Mouse (Mus musculus): ENCODE measurements at regions not wholly inside any gene's neighbourhood (a gene's known extent, or its start where the extent isn't known, plus 50 kb on each side); places are given as distances from the start of the nearest gene placed in this dataset.

GRCm38 (mm10) chr8:116795713-116796112, 62.9 kb upstream of the Cdyl2 start:
- Histone ChIP-seq H3K27me3 (ENCODE audit: control insufficient read depth, insufficient read depth, low read length) (no peaks in the 10 kb centered on the region), H3K36me3 (ENCODE audit: control insufficient read depth, insufficient read depth, low read length) (no peaks in the 10 kb centered on the region), H3K9ac (replicated peaks; ENCODE audit: low read depth, low read length) (no peak overlapping the region), H3K4me1 (ENCODE audit: control insufficient read depth, insufficient read depth, low read length) (no peaks in the 10 kb centered on the region), H3K9me3 (ENCODE audit: control insufficient read depth, low read depth, low read length) (no peaks in the 10 kb centered on the region; the same call in 1 of the 2 replicates), H3K4me2 (replicated peaks; ENCODE audit: low read depth, low read length) (no peak overlapping the region), H3K27ac (ENCODE audit: low read length) (no peak overlapping the region), H3K4me3 (ENCODE audit: low read depth, low read length) (no peak overlapping the region)
- no peak for ATAC-seq (ENCODE audit: insufficient number of reproducible peaks, insufficient read depth, low FRiP score, low read depth)
- WGBS, result 92% methylated on average over 6 of the region's 6 CpGs

- H3K36me3 ChIP-seq (ENCODE audit: control insufficient read depth, insufficient read depth, low read length), result no peaks in the 10 kb centered on the region
- no peak overlapping the region for H3K4me3 ChIP-seq (ENCODE audit: low read depth, low read length)
- H3K27ac ChIP-seq (ENCODE audit: low read length), result no peak overlapping the region
- no peaks in the 10 kb centered on the region; the same call in 1 of the 2 replicates for H3K9me3 ChIP-seq (ENCODE audit: control insufficient read depth, low read depth, low read length)
- WGBS, result 83% methylated on average over 1 of the region's 1 CpGs
- no peaks in the 10 kb centered on the region for H3K27me3 ChIP-seq (ENCODE audit: control insufficient read depth, insufficient read depth, low read length)
- no peak overlapping the region for H3K9ac ChIP-seq (replicated peaks; ENCODE audit: low read depth, low read length)
- no peak overlapping the region for H3K4me2 ChIP-seq (replicated peaks; ENCODE audit: low read depth, low read length)
- no peaks in the 10 kb centered on the region for H3K4me1 ChIP-seq (ENCODE audit: control insufficient read depth, insufficient read depth, low read length)
- ATAC-seq (ENCODE audit: insufficient number of reproducible peaks, insufficient read depth, low FRiP score, low read depth), result no peak
Measured at GRCm38 (mm10) chr8:116793107-116793506, 60.3 kb upstream of the Cdyl2 start.

- no peak overlapping the region for H3K9ac ChIP-seq (replicated peaks; ENCODE audit: low read depth, low read length)
- H3K27ac ChIP-seq (ENCODE audit: low read length), result no peak overlapping the region
- ATAC-seq (ENCODE audit: insufficient number of reproducible peaks, insufficient read depth, low FRiP score, low read depth), result no peak
- no peaks in the 10 kb centered on the region for H3K4me1 ChIP-seq (ENCODE audit: control insufficient read depth, insufficient read depth, low read length)
- no peaks in the 10 kb centered on the region for H3K36me3 ChIP-seq (ENCODE audit: control insufficient read depth, insufficient read depth, low read length)
- no peak overlapping the region for H3K4me2 ChIP-seq (replicated peaks; ENCODE audit: low read depth, low read length)
- 81% methylated on average over 16 of the region's 16 CpGs for WGBS
- H3K4me3 ChIP-seq (ENCODE audit: low read depth, low read length), result no peak overlapping the region
- no peaks in the 10 kb centered on the region for H3K9me3 ChIP-seq (ENCODE audit: control insufficient read depth, low read depth, low read length)
- no peaks in the 10 kb centered on the region for H3K27me3 ChIP-seq (ENCODE audit: control insufficient read depth, insufficient read depth, low read length)
Measured at GRCm38 (mm10) chr8:116790294-116790693, 57.5 kb upstream of the Cdyl2 start.

All from stomach, embryonic 14.5 days (tissue).